Mouse (Mus musculus) splenic B cell, adult 2 months (primary cell): ENCODE measurements around the gene Gla.

Experiments
- DNase-seq: peaks from one replicate; pipeline ENCODE4 v3.0.0-alpha.2; 2011; ENCODE audit warnings: low read depth, low spot score
- H3K27me3 ChIP-seq: 2 replicates; pipeline ENCODE4 v1.6.1; 2012; ENCODE audit warnings: mild to moderate bottlenecking, low read length, moderate library complexity, mixed read lengths; ENCODE audit not compliant: control insufficient read depth, poor library complexity, insufficient read depth, severe bottlenecking
- H3K36me3 ChIP-seq: 2 replicates; pipeline ENCODE4 v1.6.1; 2012; ENCODE audit warnings: mild to moderate bottlenecking, low read length, moderate library complexity, mixed read lengths; ENCODE audit not compliant: control insufficient read depth, poor library complexity, insufficient read depth, severe bottlenecking

Gene Gla

GRCm38 (mm10) chrX:134600659-134601379 is at the start of gene Gla, which contains the start of gene Hnrnph2:
TSS of gene Gla (minus strand) at chrX:134601125.
TSS of gene Hnrnph2 (plus strand) at chrX:134601179.
- DNase-seq, result peak; percentile 98
- no peaks in the 10 kb centered on the region for H3K36me3 ChIP-seq
- no peaks in the 10 kb centered on the region for H3K27me3 ChIP-seq

- H3K36me3 ChIP-seq, result no peaks in the 10 kb centered on the region
- DNase-seq, result peak; percentile 80
- no peaks in the 10 kb centered on the region for H3K27me3 ChIP-seq
Measured at GRCm38 (mm10) chrX:134648031-134648692, 47.2 kb upstream of the Gla start.

GRCm38 (mm10) chrX:134647421-134647820 is 46.5 kb upstream of the Gla start:
- Histone ChIP-seq H3K27me3 (no peaks in the 10 kb centered on the region), H3K36me3 (no peaks in the 10 kb centered on the region)
- DNase-seq, result no peak

GRCm38 (mm10) chrX:134646338-134646737 is 45.4 kb upstream of the Gla start:
- Histone ChIP-seq H3K36me3 (no peaks in the 10 kb centered on the region), H3K27me3 (no peaks in the 10 kb centered on the region)
- DNase-seq, result no peak

- no peak for DNase-seq
- Histone ChIP-seq H3K27me3 (no peaks in the 10 kb centered on the region), H3K36me3 (no peaks in the 10 kb centered on the region)
Measured at GRCm38 (mm10) chrX:134641000-134641760, 40.3 kb upstream of the Gla start.

- Histone ChIP-seq H3K36me3 (no peaks in the 10 kb centered on the region), H3K27me3 (no peaks in the 10 kb centered on the region)
- no peak for DNase-seq
Measured at GRCm38 (mm10) chrX:134635860-134636259, 34.9 kb upstream of the Gla start.

- no peak for DNase-seq
- no peaks in the 10 kb centered on the region for H3K27me3 ChIP-seq
Measured at GRCm38 (mm10) chrX:134635111-134635510, 34.2 kb upstream of the Gla start.

GRCm38 (mm10) chrX:134632710-134633109 is 31.8 kb upstream of the Gla start:
- no peaks in the 10 kb centered on the region for H3K36me3 ChIP-seq
- DNase-seq, result no peak
- no peaks in the 10 kb centered on the region for H3K27me3 ChIP-seq

More at GRCm38 (mm10) chrX:134635111-134635510, 34.2 kb upstream of the Gla start:
- no peaks in the 10 kb centered on the region for H3K36me3 ChIP-seq

GRCm38 (mm10) chrX:134628200-134628599 is 27.3 kb upstream of the Gla start:
- H3K36me3 ChIP-seq, result no peaks in the 10 kb centered on the region
- no peaks in the 10 kb centered on the region for H3K27me3 ChIP-seq
- DNase-seq, result no peak

- no peaks in the 10 kb centered on the region for H3K36me3 ChIP-seq
- no peaks in the 10 kb centered on the region; the same call in 1 of the 2 replicates for H3K27me3 ChIP-seq
- no peak for DNase-seq
Measured at GRCm38 (mm10) chrX:134623350-134623749, 22.4 kb upstream of the Gla start.

- DNase-seq, result no peak
- Histone ChIP-seq H3K36me3 (no peaks in the 10 kb centered on the region), H3K27me3 (no peaks in the 10 kb centered on the region; the same call in 1 of the 2 replicates)
Measured at GRCm38 (mm10) chrX:134621685-134622084, 20.8 kb upstream of the Gla start.

GRCm38 (mm10) chrX:134620254-134620865 is 19.4 kb upstream of the Gla start:
- DNase-seq, result no peak
- no peaks in the 10 kb centered on the region for H3K36me3 ChIP-seq

GRCm38 (mm10) chrX:134619695-134620094 is 18.8 kb upstream of the Gla start:
- no peak for DNase-seq
- Histone ChIP-seq H3K36me3 (no peaks in the 10 kb centered on the region), H3K27me3 (no peaks in the 10 kb centered on the region; the same call in 1 of the 2 replicates)

More at GRCm38 (mm10) chrX:134620254-134620865, 19.4 kb upstream of the Gla start:
- H3K27me3 ChIP-seq, result no peaks in the 10 kb centered on the region; the same call in 1 of the 2 replicates

GRCm38 (mm10) chrX:134614306-134614705 is 13.4 kb upstream of the Gla start:
- Histone ChIP-seq H3K27me3 (no peaks in the 10 kb centered on the region), H3K36me3 (no peaks in the 10 kb centered on the region)
- peak; percentile 63 for DNase-seq
